Mouse (Mus musculus) kidney, postnatal 14 days (tissue): ENCODE measurements around the gene Prkca.

ENCODE experiments used
- DNase-seq: peaks from one replicate; pipeline ENCODE4 v3.0.0; 2022; ENCODE audit warnings: mixed read lengths

Gene Prkca

DNA sequence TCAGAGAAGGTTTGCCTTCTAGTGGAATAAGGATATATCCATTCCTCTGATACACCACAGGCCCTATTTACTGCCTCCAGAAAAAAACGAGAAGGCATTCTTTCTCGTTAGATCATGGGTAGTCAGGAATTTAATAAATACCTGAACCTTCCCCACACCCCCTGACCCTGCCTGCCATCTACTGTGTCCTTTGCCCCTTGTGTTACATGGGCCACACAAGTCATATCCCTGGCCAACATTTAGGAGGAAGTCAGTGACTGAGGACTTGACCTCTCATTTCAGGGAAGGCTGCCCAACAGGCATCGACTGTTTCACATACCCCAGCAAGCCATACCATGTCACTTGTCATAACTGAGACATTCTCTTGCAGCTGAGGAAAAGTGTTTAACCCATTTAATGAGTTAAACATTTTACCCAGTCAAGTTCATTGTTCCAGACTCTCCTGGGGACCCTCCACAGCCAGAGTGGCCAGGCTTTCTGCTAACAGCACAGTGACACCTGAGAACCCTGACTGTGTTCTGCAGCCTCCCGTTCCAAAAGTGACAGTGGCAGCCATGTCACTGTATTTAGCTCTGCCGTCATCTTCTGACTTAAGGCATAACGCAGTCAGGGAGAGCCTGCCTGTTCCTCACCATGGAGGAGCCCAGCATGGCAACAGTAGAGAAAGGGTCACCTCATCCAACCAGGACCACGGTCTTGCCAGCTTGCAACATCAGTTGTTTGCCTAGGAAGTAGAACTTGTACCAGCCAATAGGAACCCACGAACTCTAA is 114.4 kb downstream of the Prkca start:
- peak; percentile 41 for DNase-seq

DNA sequence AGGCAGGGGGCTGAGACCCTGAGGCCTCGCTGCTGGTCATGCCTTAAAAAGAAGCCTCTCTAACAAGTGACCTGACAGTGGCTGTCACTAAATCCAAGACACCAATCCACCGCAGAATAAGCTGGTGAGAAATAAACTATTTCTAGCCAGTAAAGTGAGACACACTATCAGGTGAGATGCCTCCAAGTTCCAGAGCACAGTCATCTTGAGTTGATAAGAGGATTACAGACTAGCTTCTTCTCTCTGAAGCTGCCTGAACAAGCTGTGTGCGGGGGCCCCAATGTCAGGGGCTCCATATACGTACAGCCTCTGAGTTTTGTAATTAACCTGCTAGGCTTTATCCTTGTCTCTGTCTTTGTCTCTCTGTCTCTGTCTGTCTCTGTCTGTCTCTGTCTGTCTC is 115.2 kb downstream of the Prkca start:
- no peak for DNase-seq

DNA sequence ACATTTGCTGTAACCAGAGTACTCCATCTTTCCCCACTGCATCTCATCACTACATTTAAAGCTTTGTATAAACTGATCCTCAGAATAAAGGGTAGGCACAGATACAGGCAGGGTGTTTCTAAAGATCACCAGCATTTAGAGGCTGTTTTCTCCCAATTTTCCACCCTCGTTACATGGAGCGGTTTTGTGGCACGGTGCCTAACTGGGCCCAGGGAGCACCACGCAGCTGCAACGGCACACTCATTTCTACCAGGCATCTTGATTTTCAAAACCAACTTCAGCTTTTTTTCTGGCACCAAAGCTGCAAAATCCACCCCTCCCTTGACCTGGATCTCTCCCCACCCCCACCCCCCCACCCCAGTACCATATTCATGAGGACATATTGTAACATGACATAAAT is 117.5 kb downstream of the Prkca start:
- DNase-seq: no peak

DNA sequence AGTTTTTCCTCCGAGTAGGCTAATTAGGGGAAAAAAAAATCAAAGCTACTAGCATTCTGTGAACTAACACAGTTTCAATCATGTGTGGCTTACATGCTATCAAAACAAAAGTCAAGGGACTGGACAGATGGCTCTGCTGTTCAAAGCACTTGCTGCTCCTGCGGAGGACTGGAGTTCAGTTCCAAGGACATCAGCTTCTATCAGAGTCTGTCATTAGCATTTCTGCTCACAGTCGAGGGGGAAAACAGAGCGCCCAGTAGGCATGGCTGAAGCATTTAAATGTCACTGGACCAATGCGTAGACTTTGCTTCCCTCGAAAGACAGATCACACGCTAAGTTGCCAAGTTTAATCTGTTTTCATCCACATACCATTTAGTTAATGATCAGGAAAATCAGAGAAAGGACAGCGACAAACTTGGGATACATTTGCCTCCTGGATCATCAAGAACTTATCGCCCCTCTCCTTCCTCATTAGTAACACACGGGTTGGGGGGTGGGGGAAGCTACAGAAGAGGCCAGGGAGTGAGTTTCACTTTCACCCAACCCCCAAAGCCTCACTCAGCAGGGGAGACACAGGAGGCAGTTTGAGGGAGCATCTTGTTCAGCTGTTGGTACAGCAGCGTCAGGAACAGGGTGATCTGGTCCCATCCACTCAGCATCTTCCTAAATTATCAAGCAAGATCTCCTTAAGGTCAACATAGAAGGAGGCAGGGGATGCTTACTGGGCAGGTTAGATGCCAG is 119.3 kb downstream of the Prkca start:
- no peak for DNase-seq

DNA sequence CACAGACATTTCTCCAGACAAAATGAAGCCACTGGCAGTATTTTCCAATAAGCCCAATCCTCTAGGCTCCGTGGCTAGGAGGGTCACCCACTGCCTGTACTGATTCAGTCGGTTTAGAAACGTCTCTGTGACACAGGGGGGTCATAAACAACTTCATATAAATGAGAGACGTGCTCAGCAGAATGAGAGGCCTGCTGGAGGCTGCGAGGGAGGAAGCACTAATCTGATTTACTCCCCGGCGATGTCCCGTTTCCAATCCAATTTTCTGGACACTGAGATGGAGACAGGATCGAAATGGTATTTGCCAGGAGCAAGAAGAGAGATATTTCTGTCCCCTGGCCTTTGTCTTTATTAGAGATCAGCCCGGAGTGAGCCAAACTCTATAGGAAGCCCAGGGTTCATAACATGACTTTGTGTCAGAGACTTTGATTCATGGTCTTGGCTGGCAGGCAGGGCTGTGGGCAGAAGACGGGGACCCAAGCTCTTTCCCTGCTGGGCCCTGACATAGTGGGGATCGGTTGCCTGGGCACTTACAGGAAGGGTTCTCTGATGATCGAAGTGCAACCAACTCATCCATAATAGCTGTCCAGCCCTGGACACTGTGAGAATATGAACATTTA is 120.0 kb downstream of the Prkca start:
- DNase-seq: no peak

DNA sequence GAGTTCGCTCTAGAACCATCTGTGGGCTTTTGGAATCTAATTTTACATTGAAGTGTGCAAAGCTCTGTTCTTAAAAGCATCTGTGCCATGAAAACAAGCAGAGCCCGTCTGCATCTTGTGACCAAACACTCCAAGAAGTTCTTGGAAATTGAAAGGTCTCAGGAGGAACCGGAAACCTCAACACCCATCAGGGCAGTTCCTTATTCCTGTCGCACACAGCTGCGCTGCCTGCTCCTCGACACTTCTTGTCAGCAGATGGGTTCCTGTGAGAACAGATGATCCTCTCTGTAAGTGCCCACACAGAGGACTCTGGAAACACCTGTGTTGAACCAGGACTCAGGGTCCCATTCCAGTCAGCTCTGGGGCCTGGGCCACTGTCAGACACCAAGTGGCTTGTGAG is 120.6 kb downstream of the Prkca start:
- DNase-seq: no peak

DNA sequence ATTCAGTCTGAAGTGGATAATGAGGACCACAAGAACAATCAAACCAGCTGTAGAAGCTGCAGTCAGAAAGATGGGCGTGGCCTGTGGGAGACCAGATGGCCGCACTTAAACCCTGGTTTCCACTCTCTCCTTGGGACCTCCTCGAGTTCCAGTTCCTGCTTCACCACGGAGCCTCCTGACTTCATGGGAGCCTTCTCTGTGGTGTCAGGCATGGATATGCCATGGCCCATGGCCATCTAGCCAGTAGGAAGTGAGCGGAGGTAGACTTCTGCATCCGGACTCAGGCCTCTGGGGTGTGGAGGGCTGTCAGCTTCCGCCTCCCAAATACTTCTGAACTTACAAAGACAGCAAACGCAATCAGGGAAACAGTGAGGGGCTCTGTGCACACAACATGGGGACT is 121.1 kb downstream of the Prkca start:
- no peak for DNase-seq

DNA sequence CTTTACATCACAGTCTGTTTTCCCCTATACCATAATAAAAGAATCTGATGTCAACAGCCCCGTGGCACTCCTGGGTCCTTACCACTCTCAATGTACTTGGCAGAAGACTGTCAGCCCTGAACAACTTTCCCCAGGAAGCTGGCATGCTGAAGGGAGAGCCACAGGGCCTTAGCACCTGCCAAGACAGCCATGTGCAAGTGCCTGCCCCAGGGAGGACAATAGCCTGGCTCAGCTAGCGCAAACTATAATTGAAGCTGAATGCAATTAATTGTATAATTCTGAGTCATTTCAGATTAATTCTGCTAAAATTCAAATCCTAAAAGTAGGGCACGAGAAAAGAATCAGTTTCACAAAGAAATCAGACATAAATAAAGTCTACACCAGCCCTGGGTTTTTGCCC is 121.7 kb downstream of the Prkca start:
- DNase-seq: no peak

DNA sequence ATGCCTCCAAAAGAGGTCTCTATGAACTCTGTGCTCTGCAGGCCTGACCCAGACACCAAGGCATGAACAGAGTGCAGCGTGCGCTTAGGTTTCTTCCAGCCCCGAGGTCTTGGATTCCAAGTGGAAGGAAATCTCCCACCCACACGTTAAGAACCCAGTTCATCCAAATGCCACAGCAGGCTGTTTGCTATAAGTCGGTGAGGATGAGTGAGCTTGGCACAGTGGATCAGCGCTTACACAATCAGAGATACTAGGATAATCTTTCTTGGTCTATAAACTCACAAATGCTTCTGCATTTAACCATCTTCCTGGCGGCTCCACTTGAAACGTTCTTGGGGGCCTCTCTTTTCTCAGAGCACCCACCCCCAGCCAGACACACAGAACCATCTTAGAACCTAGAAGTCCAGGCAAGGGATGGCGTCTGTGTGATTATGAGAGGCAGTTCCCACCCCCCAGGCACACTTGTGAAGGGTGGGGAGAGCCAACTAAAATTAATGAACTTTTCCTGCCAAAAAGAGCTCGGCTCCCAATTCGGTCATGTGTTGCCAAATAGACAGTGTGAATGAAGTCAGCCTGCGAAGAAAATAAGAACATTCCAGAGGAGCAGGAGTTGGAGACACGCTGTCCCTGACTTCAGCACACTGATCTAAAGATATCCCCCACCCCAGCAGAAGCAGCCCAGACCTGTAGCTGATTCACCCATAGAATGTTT is 122.4 kb downstream of the Prkca start:
- DNase-seq: no peak

DNA sequence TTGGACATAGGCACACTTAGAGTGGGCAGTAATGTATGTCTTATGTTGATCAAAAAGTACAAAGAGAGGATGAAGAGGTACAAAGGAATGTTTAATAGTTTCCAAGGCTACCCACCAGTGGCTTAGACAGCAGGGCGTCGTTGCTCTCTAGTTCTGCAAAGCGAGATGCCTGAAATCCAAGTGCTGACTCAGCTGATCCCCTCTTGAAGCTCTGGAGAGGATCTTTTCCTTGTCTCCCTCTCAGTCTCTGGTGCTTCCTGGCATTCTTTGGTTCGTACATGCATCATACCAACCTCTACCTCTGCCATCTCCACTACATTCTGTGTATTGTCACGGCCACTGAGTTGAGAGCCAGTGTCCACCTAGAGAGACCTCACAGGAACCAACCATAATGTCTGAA is 123.1 kb downstream of the Prkca start:
- DNase-seq: no peak

DNA sequence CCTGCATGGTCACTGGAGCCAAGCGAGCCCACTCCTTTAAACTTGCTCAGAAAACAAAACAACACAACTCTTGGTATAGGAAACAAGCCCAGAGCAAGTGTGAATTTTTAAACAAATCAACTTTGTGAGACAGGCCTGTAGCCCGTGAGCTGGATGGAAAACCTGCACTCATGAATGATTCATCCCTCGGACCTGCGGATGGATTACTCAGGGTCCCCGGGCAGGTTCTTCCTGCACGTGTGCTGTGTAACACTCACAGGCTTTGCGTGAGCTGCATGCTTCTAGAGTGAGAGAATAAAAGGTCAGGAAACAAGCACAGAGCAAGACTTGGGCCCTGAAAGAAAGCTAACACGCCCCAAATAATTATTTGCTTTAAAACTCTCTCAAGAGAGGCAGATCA is 126.7 kb downstream of the Prkca start:
- no peak for DNase-seq

DNA sequence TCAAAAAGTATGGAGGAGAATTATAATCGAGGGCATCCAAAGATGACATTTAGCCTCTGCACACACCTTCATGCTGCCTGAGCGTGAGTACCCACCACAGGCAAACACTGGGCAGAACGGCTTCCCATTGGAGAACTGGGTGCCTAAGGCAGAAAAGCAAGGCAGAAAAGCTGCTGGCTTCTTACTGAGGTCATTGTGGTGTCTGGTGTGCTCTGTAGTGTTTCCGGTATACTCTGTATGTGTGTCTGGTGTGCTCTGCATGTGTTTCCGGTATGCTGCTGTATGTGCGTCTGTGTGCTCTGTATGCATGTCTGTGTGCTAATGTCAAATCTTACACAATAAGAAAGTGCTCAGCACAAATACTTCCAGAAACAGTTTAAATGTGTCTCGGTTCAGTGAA is 127.7 kb downstream of the Prkca start:
- no peak for DNase-seq

DNA sequence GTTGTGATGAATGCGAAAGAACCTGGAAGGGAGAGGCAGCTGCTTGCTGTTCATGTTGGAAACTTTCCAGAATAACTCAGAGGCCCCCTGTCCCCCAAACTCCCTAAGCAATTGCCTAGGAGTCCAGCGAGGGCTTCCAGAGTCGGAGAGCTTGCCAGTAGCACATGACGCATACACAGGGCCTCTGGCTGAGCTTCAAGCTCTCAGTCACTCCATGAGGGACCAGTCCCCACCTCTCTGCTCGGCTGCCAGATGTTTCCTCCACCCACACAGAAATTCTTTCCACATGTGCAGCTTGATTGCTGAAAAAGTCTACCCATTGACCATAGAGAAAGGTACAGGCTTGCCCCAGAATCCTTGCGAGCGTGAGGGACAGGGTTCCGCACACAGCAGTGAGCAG is 128.3 kb downstream of the Prkca start:
- DNase-seq: peak; percentile 48

DNA sequence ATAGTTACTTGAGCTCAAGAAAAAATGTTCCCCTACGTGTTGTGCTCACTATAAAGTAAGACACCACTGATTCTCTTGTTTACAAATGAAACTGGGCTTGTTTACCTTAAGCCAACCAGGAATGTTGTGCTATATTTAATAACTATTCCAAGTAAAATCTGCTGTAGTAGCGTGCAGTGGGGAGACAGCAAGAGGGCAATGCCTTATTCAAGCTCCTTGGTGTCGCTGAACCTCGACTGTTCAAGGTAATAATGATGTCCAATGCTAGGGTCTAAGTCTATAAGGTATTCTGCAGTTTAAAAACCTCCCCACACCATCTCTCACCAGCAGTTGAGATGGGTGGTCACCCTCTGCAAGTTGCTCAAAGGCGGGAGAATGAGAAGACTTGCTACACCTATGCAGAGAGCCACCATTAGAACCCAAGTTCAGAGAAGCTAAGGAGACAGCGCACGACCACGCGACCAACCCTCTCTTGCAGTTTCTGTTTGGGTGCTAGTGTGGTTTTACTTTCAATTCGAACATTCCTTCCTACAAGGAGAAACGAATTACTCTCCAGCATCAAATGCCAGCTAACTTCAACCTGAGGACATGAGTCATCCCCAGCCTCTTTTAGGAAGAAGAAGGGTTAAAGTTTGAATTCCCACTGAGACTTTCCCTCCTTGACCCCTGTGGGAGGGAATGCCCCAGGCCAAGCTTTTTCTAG is 129.1 kb downstream of the Prkca start:
- no peak for DNase-seq

DNA sequence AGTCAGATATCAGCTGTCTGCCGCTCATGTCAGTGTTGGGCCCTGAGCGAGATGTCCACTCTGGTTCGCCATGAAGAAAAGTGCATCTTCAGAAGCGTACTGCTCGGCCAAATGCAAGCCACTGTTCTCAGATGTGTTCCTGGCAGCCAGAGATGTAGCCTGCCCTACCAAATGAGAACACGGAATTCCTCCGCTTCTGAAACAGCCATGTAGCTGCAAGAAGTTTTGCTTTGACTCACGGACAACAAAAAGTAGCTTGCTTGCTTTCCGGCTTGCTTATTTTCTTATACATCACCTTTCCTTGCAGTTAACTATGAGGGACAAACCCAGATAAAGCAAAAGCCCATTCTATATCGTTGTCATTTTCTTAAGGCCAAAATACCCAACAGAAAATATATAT is 129.9 kb downstream of the Prkca start:
- no peak for DNase-seq

DNA sequence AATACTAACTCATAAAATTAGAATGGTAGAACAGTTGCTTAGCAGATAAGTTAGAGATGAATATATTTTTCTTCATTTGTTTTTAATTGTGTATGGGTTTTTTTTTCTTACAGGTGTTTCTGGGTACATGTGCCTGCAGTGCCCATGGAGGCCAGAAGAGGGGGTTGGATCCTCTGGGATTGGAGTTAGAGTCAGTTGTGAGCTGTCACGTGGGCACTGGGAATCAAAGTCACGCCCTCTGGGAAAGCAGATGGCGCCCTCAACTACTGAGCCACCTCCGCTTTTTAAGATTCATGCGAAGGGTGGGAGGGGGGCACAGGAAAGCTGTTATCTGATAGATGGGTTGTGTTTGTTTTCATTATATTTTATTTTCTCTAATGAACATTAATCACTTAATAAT is 131.1 kb downstream of the Prkca start:
- no peak for DNase-seq

DNA sequence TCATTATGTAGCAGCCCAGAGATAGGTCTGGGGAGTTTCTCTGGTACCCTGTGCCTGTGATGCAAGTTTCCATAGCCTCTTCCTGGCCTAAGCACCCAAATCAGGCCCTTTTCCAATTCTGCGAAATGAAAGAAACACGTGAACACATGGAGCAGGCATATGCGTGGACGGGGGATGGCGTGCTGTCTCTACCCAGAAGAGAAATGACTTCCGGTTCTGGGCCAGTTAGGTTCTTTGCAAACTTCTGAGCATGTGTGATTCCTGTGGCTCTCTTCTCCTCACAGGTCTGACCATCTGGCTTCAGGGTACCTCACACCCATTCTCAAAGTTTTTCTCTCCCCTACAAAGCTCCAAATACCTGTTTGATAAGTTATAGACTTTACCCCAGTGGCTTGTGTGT is 131.7 kb downstream of the Prkca start:
- DNase-seq: no peak

DNA sequence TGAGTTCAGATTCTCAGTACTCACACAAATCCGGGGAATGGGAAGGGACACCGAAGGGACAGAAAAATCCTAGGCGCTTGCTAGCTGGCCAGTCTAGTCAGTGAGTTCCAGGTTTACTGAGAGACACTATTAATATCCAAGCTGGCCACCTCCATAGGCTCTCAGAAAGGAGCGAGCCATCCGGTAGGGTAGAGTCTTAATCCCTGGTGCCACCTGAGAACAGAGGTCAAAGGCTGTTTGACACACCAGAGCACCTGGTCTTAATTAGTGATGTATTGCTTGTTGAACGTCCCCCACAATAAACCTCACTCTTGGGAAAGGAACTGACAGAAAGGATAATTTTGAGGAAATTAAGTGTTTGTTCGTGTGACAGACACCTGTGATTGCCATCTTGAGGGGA is 133.0 kb downstream of the Prkca start:
- DNase-seq: no peak

DNA sequence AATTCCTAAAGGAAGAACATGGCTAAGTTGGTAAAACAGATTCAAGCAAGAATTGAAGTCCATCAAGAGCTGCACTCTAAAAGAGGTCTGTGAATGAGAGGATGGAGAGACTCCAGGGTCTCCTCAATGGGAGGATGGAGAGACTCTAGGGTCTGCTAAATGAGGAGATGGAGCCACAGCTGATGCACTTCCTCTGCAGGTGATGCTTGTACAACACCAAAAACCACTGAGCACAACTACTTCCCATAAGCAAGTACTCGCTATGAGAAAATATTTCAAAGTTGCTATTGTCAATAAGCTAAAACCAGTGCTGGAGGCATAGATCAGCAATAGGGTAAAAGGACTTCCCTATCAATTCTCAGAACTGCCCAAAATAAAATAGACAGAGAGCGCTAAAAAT is 137.1 kb downstream of the Prkca start:
- DNase-seq: no peak

DNA sequence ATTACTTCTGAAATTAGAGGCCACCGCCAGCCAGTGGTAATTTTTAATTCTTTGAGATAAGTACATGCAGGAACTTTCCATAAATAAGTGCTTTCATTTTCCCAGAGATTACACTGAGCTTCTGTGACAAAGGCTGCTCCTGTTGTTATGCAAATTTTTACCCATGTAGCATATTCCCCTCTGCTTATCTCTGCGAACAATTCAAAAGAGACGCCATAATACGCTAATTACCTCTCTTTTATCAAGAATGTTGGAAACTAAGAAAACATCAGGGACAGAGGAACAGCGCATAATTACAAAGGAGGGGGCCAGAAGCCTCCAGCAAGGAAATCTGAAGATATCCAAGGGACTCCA is 138.9 kb downstream of the Prkca start:
- DNase-seq: no peak

DNA sequence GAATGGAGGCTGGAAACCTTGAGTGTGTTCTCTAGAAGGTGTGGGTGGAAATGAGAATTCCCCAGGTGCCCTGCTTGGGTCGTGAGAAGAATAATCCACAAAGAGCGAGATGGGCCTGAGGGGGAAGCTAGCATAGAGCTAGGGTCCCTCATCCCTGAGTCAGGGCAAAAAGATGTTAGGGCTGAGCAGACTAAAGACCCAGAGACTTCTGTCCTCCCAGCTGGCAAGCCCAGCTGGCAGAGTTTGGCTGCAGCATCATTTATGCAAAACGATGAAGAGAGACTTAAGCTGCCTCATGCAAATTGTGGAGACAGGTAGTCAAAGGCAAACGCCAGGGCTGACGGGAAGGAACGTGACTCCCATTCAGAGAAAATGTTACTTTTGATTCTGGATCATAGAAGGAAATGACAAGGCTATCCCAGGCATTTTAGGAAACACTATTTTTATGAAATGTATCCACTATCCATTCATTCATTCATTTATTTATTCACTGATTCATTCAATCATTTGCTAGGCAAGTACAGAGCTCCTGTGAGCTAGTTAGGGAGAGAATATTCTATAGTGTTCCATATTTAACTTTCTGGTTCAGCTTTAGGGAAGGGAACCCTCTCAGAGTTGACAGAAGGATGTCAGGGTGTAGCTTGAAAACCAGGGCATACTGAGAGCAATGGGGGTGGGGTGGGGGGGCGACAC is 139.4 kb downstream of the Prkca start:
- DNase-seq: no peak

DNA sequence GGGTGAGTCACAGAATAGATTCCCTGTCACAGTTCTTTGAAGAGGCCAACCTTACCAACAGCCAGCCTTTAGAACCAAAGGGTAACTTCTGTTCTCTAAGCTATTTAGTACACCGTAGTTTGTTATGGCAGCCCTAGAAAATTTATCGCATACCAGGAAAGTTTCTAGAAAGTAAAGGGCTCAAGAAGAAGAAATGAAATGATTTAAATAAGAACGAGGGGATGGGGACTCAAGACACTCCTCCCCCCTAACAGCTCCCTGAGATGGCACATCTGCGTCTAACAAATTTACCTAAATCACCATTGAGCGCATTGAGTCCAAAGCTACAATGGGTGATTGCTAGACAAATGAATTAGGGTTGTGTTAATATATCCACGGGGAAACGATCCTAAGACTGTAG is 140.9 kb downstream of the Prkca start:
- no peak for DNase-seq
